Mouse (Mus musculus) layer of hippocampus, postnatal 10 days (tissue): ENCODE measurements at regions not wholly inside any gene's neighbourhood (a gene's known extent, or its start where the extent isn't known, plus 50 kb on each side); places are given as distances from the start of the nearest gene placed in this dataset.

Source experiments
- DNase-seq, 2 experiments: peaks; one replicate each; pipeline ENCODE4 v3.0.0; 2021; ENCODE audit warnings: low spot score in 2 of 2

DNA sequence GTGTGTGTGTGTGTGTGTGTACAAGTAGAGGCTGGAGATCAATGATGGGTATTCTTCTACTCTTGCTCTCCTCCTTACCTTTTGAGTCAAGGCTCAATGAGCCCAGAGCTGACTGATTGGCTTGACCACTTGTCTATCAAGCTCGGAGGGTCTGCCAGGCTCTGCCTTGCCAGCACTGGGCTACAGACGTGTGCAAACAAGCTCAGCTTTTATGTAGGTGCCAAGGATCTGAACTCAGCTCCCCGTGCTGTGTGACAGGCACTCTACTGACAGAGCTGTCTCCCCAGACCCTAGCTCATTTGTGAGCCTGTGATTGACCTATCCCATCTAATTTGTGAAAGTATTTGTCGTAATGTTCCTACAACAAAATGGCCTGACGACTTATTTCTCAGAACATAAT is 54.2 kb upstream of the Cdc42bpa start:
- peak in 1 of 2 experiments; percentile 3 for DNase-seq

GRCm38 (mm10) chr1:179892711-179893110 is 67.6 kb upstream of the Cdc42bpa start:
- peak in 1 of 2 experiments; percentile 3 for DNase-seq

GRCm38 (mm10) chr1:179887921-179888320 is 72.4 kb upstream of the Cdc42bpa start:
- no peak for DNase-seq

DNA sequence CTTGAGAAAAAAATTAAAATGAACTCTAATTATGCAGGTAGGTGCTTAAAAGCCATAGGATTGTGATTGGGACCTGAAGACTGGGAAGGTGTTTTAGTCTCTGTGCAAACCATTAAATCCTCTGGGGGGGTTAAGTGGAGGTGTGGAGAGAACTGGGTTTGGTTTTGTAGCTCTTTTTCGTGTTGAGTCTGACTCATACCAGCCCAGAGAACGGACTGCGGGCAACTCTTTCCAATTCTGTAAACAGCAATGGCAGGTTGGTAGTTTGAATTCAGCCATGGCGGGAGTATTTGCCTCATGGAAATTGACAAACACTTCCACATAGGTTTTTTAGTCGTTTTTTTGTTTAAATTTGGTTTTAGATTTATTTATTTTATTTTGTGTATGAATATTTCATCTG is 77.7 kb upstream of the Ahctf1 start:
- DNase-seq = peak in 1 of 2 experiments; percentile 1

DNA sequence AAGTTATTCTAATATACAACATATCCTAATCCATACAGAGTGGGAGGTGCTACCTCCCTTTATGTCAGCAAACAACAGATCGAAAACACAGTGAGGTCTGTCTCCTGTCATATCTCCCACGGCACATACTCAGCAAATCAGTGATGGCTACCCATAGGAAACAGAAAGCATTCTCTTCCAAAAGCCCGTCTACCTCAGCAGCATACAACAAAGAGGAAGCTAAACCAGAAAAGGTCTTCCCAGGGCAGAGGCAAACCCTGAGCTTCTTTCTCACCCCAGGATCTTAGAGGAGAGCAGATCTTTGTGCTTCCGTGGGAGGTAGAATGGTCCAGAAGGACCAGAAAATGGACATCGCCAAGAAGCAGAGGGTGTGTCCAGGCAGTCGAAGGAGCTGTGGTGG is 74.4 kb upstream of the Ahctf1 start:
- no peak for DNase-seq

DNA sequence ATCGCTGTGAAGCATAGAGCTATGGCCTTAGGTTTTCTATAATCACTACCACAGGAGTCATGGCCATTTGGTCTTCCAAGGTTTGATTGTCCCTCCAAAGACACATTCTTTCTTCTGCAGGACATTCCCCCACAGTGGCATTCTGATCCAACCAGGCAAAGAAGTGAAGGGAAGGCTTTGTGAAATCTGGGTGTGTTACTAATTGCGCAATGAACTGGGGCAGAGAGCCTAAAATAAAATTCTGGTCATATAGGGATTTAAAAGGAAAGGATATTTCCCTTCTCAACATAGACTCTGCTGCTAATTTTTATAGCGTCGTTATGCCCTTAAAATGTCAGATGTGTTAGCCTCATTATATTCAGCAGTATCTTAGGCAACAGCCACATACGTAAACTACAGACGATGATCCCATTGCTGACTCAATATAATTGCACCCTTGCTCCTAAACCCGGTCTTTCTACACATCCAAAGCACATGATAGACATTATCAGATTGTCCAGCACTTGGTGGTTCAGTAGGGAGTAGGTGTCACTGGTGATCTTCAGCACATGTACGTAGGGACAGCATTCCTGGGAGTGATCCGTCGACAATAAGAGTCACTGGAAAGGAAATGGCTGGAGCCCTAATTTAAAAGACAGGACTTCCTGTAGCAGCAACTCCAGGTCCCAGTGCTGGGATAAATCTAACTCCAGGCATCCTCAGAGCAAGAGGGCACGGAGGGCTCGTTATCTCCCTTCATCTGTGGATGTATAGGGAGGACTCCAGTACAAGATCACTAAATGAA is 70.5 kb upstream of the Ahctf1 start:
- no peak for DNase-seq

DNA sequence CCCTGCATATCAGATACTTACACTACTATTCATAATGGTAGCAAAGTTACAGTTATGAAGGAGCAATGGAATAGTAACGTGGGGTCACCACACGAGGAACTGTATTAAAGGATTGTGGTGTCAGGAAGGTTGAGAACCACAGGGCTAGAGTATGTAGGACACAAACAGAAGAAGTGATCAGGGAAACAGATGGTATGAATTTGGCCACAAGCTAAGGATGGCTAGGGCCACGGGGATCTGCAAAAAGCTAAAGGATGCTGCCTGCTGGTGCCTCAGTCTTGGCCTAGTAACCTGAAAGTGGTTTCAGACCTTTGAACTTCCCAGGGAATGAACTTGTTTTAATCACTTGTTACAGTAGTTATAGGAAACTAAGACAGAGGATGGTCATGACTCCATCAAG is 68.5 kb upstream of the Ahctf1 start:
- no peak for DNase-seq

GRCm38 (mm10) chr1:179868656-179869055 is 65.2 kb upstream of the Ahctf1 start:
- DNase-seq = no peak

- no peak for DNase-seq
These were observed 64.0 kb upstream of the Ahctf1 start for GRCm38 (mm10) chr1:179867493-179867892.

- DNase-seq = no peak
These were observed 62.7 kb upstream of the Ahctf1 start for GRCm38 (mm10) chr1:179866056-179866772.

DNA sequence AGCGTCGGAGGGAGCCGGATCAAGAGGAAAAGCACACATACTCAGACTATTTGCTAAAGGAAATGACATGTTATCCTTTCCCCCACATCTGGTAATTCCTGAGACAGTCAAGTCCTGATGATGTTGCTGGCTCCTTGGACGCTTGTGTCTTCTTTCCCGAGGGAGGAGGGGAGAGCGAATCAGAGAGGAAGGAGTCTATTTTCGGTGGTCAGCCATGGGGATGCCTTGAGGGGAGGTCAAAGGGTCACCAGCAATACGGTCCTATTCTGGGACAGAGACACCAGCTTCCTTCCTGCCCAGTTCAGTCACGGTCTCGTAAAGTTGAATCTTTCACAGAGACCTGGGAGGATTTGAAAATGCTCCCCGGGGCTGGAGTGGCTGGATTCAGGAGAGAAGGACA is 62.1 kb upstream of the Ahctf1 start:
- no peak for DNase-seq

GRCm38 (mm10) chr1:179864537-179865226 is 61.2 kb upstream of the Ahctf1 start:
- no peak for DNase-seq

GRCm38 (mm10) chr1:179863420-179863819 is 59.9 kb upstream of the Ahctf1 start:
- DNase-seq = no peak

DNA sequence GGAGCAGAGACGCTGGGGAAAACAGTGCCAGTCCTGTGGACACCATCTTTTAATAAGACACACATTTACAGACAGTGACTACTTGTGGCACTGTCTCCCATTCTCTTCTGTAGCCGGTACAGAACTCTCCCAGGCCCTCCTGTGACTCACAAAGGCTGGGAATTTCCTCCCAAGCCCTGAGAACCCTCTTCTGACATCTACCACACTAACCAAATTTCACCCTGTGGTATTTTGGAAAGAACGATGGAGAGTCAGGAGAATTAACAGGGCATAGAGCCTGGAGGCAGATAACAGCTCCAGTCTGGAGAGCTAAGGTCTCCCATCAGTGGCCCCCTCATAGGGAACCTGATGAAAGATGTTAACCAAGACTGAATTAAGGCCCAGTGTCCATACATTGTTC is 59.5 kb upstream of the Ahctf1 start:
- no peak for DNase-seq

GRCm38 (mm10) chr1:179861776-179862175 is 58.3 kb upstream of the Ahctf1 start:
- DNase-seq = no peak

DNA sequence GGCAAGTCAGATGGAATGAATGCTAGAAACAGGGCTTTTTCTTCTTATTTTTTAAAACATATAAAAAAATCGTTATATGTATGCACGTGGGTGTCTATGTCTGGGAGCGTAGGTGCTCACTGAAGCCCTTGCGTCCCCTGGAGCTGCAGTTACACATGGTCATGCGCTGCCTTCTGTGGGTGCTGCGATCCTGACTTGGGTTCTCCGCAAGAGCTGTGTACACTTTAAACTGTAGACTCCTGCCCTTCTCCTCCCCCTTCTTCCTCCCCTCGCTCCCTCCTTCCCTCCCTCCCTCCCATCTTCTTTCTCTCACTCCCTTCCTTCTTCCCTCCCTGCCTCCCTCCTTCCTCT is 56.0 kb upstream of the Ahctf1 start:
- no peak for DNase-seq

DNA sequence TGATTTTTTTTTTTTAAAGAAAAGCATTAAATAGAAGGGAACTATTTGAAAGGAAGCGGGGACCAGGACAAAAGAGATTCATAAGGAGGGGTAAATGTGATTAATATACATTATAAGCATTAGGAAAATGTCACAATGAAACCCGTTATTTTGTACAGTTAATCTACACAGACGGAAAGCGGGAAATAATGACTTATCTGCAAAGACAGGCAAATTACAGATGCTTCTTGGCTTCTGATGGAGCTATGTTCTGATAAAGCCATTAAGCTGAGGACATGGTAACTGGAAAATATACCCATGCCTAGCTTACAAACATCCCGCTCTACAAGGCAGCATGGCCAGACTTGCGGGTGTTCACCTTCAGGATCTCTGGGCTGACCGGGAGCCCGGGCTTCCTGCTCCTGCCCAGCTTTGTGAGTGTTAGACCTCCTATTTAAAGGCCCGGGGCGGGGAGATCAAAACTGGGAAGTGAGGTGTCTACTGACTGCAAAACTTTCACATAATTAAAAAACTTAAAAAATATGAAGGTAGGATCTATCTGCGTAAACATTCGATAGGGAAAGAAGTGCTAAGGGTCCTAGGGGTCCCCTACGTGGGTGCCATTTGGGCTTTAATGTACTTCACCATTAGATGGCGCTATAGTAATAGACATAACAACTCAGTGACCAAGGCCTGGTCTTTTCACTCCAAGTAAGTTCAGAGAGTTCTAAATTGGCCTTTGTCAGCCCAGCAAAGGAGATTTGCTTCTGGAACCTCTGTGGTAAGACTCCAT is 55.5 kb upstream of the Ahctf1 start:
- peak; percentile 28 to 38 for DNase-seq

DNA sequence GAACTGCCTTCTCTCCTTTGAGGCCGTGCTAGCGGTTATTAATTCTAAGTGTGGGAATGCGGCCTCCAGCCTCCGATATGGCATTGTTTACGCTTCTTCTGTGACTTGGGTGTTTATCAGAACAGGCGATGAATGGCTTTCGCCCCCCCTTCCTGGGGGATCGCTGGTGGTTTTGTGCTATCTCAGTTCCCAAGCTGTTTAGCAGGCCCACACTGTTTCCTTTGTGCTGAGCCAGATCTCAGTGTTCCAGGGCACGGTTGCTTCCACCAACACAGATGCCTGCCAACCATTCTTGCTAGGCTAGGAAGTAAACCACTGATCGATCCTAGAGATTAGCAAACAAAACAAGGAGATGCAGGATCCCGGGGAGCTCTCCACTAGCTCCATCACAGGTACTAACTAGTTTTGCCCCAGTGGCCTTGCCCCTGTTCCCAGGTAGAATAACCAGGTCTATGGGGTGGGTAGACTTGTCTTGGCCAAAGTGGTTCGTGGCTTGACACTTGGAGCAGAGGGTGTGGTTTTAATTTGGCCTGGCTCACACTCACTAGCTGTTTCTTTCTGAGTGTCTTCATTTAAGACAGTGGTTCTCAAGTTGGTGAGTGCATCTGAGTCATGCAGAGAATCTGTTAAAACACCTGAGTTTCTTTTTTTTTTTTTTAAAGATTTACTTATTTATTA is 50.9 kb upstream of the Ahctf1 start:
- DNase-seq = peak in 1 of 2 experiments; percentile 16
